Mouse (Mus musculus): ENCODE data around the gene Csdc2. TPM values are rescaled to one million over a fixed set of nuclear protein-coding genes. Genes with fewer than 3 reads are reported as not detected.
A peak's percentile ranks its signal among the peaks of the same experiment; 100 is the strongest.

The Csdc2 gene
- polyA plus RNA-seq, 1 experiment, result 4.9 TPM

DNA sequence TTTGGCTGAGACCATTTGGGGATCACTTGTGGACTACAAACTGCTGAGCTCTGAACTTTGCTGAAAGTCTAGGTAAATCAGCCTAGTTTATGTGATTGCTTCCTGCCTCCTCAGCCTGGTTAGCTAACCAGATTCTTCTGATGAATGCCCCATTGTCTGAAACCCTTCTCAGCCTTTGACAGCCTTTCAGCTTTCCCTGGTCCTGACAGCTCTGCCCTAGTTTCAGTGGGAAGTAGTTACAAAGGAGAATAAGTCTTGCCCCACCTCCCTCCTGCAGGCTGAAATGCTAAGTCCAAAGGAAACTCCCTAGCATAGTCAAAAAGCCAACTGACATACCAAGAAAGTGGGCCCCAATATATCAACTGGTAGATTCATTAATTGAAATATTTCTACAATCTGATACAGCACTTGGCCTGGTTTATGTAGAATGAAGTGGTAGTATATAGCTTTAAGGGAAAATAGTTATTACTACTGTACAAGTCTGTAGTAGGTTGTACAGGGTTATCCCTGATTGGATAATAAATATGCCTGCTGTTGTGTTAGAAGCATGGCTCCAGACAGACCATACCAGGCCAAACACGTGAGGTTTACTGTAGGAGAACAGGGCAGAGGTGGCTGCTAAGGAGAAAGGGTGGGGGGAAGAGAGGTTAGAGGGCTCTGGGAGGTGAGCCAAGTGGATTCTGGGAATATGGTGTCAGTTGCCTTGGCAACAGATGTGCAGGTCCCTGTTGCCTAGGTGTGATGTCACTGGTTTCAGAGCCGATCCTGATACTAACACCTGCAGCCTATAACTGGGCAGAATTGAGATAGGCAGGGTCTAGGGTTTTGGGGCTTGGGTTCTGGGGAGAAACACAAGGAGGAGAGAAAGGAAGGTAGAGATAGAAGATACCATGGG lies 49.0 kb downstream of the Csdc2 start:
- no peak for TF ChIP-seq EP300 (IDR thresholded peaks at IDR 0.05; ENCODE audit: insufficient read depth, low read depth, low read length)
- no peak for TF ChIP-seq CTCF (IDR thresholded peaks at IDR 0.05; ENCODE audit: low read depth, low read length)
- no peak for TF ChIP-seq POLR2A (IDR thresholded peaks at IDR 0.05; ENCODE audit: insufficient read depth, low read length)
- no peaks in the 10 kb centered on the region for H3K4me1 ChIP-seq (ENCODE audit: control insufficient read depth, insufficient read depth, low read length)
- H3K4me3 ChIP-seq (ENCODE audit: low read depth, low read length), result no peak overlapping the region
- no peaks in the 10 kb centered on the region; the same call in 1 of the 2 replicates for H3K9me3 ChIP-seq (replicated peaks; ENCODE audit: control insufficient read depth, insufficient read depth, low read length, poor library complexity, severe bottlenecking)
- H3K27me3 ChIP-seq (ENCODE audit: control insufficient read depth, insufficient read depth, low read length, poor library complexity, severe bottlenecking), result no peaks in the 10 kb centered on the region
- H3K36me3 ChIP-seq (ENCODE audit: control insufficient read depth, insufficient read depth, low read length, poor library complexity, severe bottlenecking), result no peaks in the 10 kb centered on the region
- H3K9ac ChIP-seq (ENCODE audit: low read depth, poor library complexity, severe bottlenecking), result no peak overlapping the region
- no peak overlapping the region for H3K27ac ChIP-seq (ENCODE audit: insufficient read depth, low read length)

- H3K27ac ChIP-seq (ENCODE audit: insufficient read depth, low read length), result no peak within 1 kb of the TSS
- no peaks in the 10 kb centered on the region for H3K9me3 ChIP-seq (replicated peaks; ENCODE audit: control insufficient read depth, insufficient read depth, low read length, poor library complexity, severe bottlenecking)
- H3K4me1 ChIP-seq (ENCODE audit: control insufficient read depth, insufficient read depth, low read length), result peaks cover 3% of the 10 kb centered on the region
- no peak within 1 kb of the TSS for H3K9ac ChIP-seq (ENCODE audit: low read depth, poor library complexity, severe bottlenecking)
- H3K27me3 ChIP-seq (ENCODE audit: control insufficient read depth, insufficient read depth, low read length, poor library complexity, severe bottlenecking), result no peaks in the 10 kb centered on the region
- H3K36me3 ChIP-seq (ENCODE audit: control insufficient read depth, insufficient read depth, low read length, poor library complexity, severe bottlenecking), result no peaks in the 10 kb centered on the region
- H3K4me3 ChIP-seq (ENCODE audit: low read depth, low read length), result no peak within 1 kb of the TSS
- TF ChIP-seq CTCF (IDR thresholded peaks at IDR 0.05; ENCODE audit: low read depth, low read length), result no peak
- TF ChIP-seq EP300 (IDR thresholded peaks at IDR 0.05; ENCODE audit: insufficient read depth, low read depth, low read length), result no peak
- no peak for TF ChIP-seq POLR2A (IDR thresholded peaks at IDR 0.05; ENCODE audit: insufficient read depth, low read length)
Measured at GRCm38 (mm10) chr15:81987646-81988045, 51.1 kb downstream of the Csdc2 start, which contains the start of gene Xrcc6. Gene Xrcc6, plus strand, starts transcription at chr15:81987835.

DNA sequence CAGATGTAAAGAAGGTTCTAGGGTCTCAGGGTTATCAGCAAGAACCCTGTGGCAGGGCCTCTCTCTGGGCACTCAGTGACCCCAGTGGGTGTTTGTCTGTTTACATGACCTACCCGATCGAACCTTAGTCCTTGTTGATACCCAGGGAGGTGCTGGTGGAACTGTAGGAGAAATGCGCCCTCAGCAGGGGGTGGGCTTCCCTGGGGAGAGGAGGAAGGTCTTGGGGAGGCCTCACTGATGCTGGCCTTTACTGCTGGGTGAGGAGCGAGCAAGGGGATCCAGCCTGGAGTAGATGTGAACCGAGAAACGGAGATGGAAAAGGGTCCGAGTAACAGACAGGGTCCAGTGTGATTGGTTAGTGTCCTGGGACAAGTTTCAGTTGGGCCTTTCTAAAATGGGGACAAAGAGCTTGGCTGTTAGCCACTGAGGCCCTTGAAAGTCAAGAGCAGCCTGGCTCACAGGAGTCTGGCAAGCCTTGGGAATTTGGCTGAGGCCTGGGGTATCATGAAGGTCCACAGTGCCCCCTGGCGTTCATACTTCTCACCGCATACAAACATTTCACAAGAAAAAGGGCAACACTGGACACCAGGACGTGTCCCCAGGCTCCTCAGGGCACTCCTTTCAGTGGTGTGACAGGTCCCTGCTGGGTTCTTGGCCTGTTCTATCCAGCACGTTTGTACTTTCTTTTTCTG lies 53.0 kb downstream of the Csdc2 start:
- H3K36me3 ChIP-seq (ENCODE audit: control insufficient read depth, insufficient read depth, low read length, poor library complexity, severe bottlenecking), result no peaks in the 10 kb centered on the region; the same call in 1 of the 2 replicates
- no peaks in the 10 kb centered on the region for H3K9me3 ChIP-seq (replicated peaks; ENCODE audit: control insufficient read depth, insufficient read depth, low read length, poor library complexity, severe bottlenecking)
- H3K4me3 ChIP-seq (ENCODE audit: low read depth, low read length), result no peak overlapping the region
- peaks cover 3% of the 10 kb centered on the region for H3K4me1 ChIP-seq (ENCODE audit: control insufficient read depth, insufficient read depth, low read length)
- no peak overlapping the region for H3K9ac ChIP-seq (ENCODE audit: low read depth, poor library complexity, severe bottlenecking)
- H3K27me3 ChIP-seq (ENCODE audit: control insufficient read depth, insufficient read depth, low read length, poor library complexity, severe bottlenecking), result no peaks in the 10 kb centered on the region
- H3K27ac ChIP-seq (ENCODE audit: insufficient read depth, low read length), result no peak overlapping the region
- TF ChIP-seq CTCF (IDR thresholded peaks at IDR 0.05; ENCODE audit: low read depth, low read length) (peak; percentile 86), POLR2A (IDR thresholded peaks at IDR 0.05; ENCODE audit: insufficient read depth, low read length) (no peak), EP300 (IDR thresholded peaks at IDR 0.05; ENCODE audit: insufficient read depth, low read depth, low read length) (no peak)

DNA sequence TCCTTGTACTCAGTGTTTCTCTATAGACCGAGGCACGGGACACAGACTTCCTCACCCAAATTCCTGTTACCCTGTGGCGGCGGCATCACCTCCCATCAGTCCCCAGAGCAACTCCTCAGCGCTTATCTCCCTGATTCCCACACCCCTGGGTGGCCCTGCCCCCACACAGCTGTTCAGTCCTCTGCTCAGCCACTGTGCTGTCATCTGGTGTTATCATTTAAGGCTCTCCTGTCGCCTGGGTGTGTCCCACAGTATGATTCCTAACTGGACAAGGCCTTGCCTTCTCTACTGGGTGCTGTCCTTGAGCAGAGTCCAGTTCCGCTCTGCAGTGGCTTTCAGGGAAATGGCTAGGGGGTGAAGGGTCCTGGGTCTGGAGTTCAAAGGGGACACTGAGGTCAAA lies 54.0 kb downstream of the Csdc2 start:
- Histone ChIP-seq H3K9me3 (replicated peaks; ENCODE audit: control insufficient read depth, insufficient read depth, low read length, poor library complexity, severe bottlenecking) (no peaks in the 10 kb centered on the region), H3K9ac (ENCODE audit: low read depth, poor library complexity, severe bottlenecking) (no peak overlapping the region), H3K27ac (ENCODE audit: insufficient read depth, low read length) (no peak overlapping the region), H3K27me3 (ENCODE audit: control insufficient read depth, insufficient read depth, low read length, poor library complexity, severe bottlenecking) (no peaks in the 10 kb centered on the region), H3K4me1 (ENCODE audit: control insufficient read depth, insufficient read depth, low read length) (peaks cover 3% of the 10 kb centered on the region), H3K36me3 (ENCODE audit: control insufficient read depth, insufficient read depth, low read length, poor library complexity, severe bottlenecking) (no peaks in the 10 kb centered on the region; the same call in 1 of the 2 replicates), H3K4me3 (ENCODE audit: low read depth, low read length) (no peak overlapping the region)
- TF ChIP-seq CTCF (IDR thresholded peaks at IDR 0.05; ENCODE audit: low read depth, low read length) (no peak), POLR2A (IDR thresholded peaks at IDR 0.05; ENCODE audit: insufficient read depth, low read length) (no peak), EP300 (IDR thresholded peaks at IDR 0.05; ENCODE audit: insufficient read depth, low read depth, low read length) (no peak)

GRCm38 (mm10) chr15:81993992-81994391 lies 57.4 kb downstream of the Csdc2 start:
- peaks cover 3% of the 10 kb centered on the region for H3K4me1 ChIP-seq (ENCODE audit: control insufficient read depth, insufficient read depth, low read length)
- H3K9me3 ChIP-seq (replicated peaks; ENCODE audit: control insufficient read depth, insufficient read depth, low read length, poor library complexity, severe bottlenecking), result no peaks in the 10 kb centered on the region
- H3K9ac ChIP-seq (ENCODE audit: low read depth, poor library complexity, severe bottlenecking), result no peak overlapping the region
- no peak overlapping the region for H3K27ac ChIP-seq (ENCODE audit: insufficient read depth, low read length)
- H3K4me3 ChIP-seq (ENCODE audit: low read depth, low read length), result no peak overlapping the region
- TF ChIP-seq EP300 (IDR thresholded peaks at IDR 0.05; ENCODE audit: insufficient read depth, low read depth, low read length) (no peak), POLR2A (IDR thresholded peaks at IDR 0.05; ENCODE audit: insufficient read depth, low read length) (no peak), CTCF (IDR thresholded peaks at IDR 0.05; ENCODE audit: low read depth, low read length) (no peak)
- peaks cover 8% of the 10 kb centered on the region; the same call in 1 of the 2 replicates for H3K36me3 ChIP-seq (ENCODE audit: control insufficient read depth, insufficient read depth, low read length, poor library complexity, severe bottlenecking)
- no peaks in the 10 kb centered on the region for H3K27me3 ChIP-seq (ENCODE audit: control insufficient read depth, insufficient read depth, low read length, poor library complexity, severe bottlenecking)

Other genes starting within 250 kb of the Csdc2 start
- gene Chadl, start 239.5 kb upstream of the Csdc2 start, polyA plus RNA-seq (2011; ENCODE audit: insufficient read depth, insufficient read length, low read depth, missing spikeins), result 1.0 and 1.1 TPM in 2 replicates
- 40.5 and 42.1 TPM in 2 replicates for gene Zc3h7b, start 191.7 kb upstream of the Csdc2 start, polyA plus RNA-seq (2011; ENCODE audit: insufficient read depth, insufficient read length, low read depth, missing spikeins)
- gene Rangap1, start 191.2 kb upstream of the Csdc2 start, polyA plus RNA-seq (2011; ENCODE audit: insufficient read depth, insufficient read length, low read depth, missing spikeins), result 158 and 160 TPM in 2 replicates
- gene Tef, start 134.3 kb upstream of the Csdc2 start, polyA plus RNA-seq (2011; ENCODE audit: insufficient read depth, insufficient read length, low read depth, missing spikeins), result 33.9 and 36.0 TPM in 2 replicates
- 10.7 and 12.7 TPM in 2 replicates for gene Tob2, start 78.0 kb upstream of the Csdc2 start, polyA plus RNA-seq (2011; ENCODE audit: insufficient read depth, insufficient read length, low read depth, missing spikeins)
- 150 and 172 TPM in 2 replicates for gene Phf5a, start 64.8 kb upstream of the Csdc2 start, polyA plus RNA-seq (2011; ENCODE audit: insufficient read depth, insufficient read length, low read depth, missing spikeins)
- 174 and 181 TPM in 2 replicates for gene Aco2, start 64.5 kb upstream of the Csdc2 start, polyA plus RNA-seq (2011; ENCODE audit: insufficient read depth, insufficient read length, low read depth, missing spikeins)
- 21.8 and 25.5 TPM in 2 replicates for gene Polr3h, start 10.5 kb upstream of the Csdc2 start, polyA plus RNA-seq (2011; ENCODE audit: insufficient read depth, insufficient read length, low read depth, missing spikeins)
- 338 and 387 TPM in 2 replicates for gene Pmm1, start 24.2 kb downstream of the Csdc2 start, polyA plus RNA-seq (2011; ENCODE audit: insufficient read depth, insufficient read length, low read depth, missing spikeins)
- gene 1700029P11Rik, start 43.8 kb downstream of the Csdc2 start, polyA plus RNA-seq (2011; ENCODE audit: insufficient read depth, insufficient read length, low read depth, missing spikeins), result 3.5 and 4.8 TPM in 2 replicates
- 98.6 and 131 TPM in 2 replicates for gene Xrcc6, start 51.1 kb downstream of the Csdc2 start, polyA plus RNA-seq (2011; ENCODE audit: insufficient read depth, insufficient read length, low read depth, missing spikeins)
- gene Desi1, start 97.1 kb downstream of the Csdc2 start, polyA plus RNA-seq (2011; ENCODE audit: insufficient read depth, insufficient read length, low read depth, missing spikeins), result 45.4 and 45.9 TPM in 2 replicates
- gene Snu13, start 110.8 kb downstream of the Csdc2 start, polyA plus RNA-seq (2011; ENCODE audit: insufficient read depth, insufficient read length, low read depth, missing spikeins), result 271 and 279 TPM in 2 replicates
- gene 4930407I10Rik, start 122.4 kb downstream of the Csdc2 start, polyA plus RNA-seq (2011; ENCODE audit: insufficient read depth, insufficient read length, low read depth, missing spikeins), result not detected in 2 replicates
- gene Mei1, start 133.2 kb downstream of the Csdc2 start, polyA plus RNA-seq (2011; ENCODE audit: insufficient read depth, insufficient read length, low read depth, missing spikeins), result 0.23 TPM in 1 of 2 replicates, not detected in the other
- 13.7 and 15.0 TPM in 2 replicates for gene Ccdc134, start 191.2 kb downstream of the Csdc2 start, polyA plus RNA-seq (2011; ENCODE audit: insufficient read depth, insufficient read length, low read depth, missing spikeins)
- 205 and 210 TPM in 2 replicates for gene Srebf2, start 210.4 kb downstream of the Csdc2 start, polyA plus RNA-seq (2011; ENCODE audit: insufficient read depth, insufficient read length, low read depth, missing spikeins)